Mouse (Mus musculus) MEL (cell line): Measurements from ENCODE around the gene Catsperz. TPM values are rescaled to one million over a fixed set of nuclear protein-coding genes. Genes with fewer than 3 reads are reported as not detected.

Source experiments
- DNase-seq: peaks from one replicate; pipeline ENCODE4 v3.0.0; 2011; ENCODE audit warnings: low read depth, low spot score
- H3K27ac ChIP-seq: 2 replicates; pipeline ENCODE4 v1.5.1; 2012; ENCODE audit warnings: low read depth, mild to moderate bottlenecking, control low read depth, low read length, moderate library complexity; ENCODE audit not compliant: control insufficient read depth
- H3K27me3 ChIP-seq, 2 experiments: fragments of 150-350 bp in 1 of 2; sonication (generic) in 1 of 2; 2 replicates each; pipeline ENCODE4 v1.6.1; 2012; ENCODE audit warnings: low read length in 2 of 2, mild to moderate bottlenecking in 2 of 2, improper control_type of control experiment in 1 of 2, moderate library complexity in 1 of 2; ENCODE audit not compliant: insufficient read depth in 2 of 2, control insufficient read depth in 1 of 2
- H3K36me3 ChIP-seq, 2 experiments: 2 replicates each; pipeline ENCODE4 v1.6.1; 2012 to 2014; ENCODE audit warnings: low read length in 2 of 2, improper control_type of control experiment in 1 of 2, inconsistent platforms in 1 of 2, mild to moderate bottlenecking in 1 of 2; ENCODE audit not compliant: insufficient read depth in 2 of 2, control insufficient read depth in 1 of 2
- H3K4me1 ChIP-seq, 2 experiments: fragments of 150-350 bp in 1 of 2; sonication (generic) in 1 of 2; 2 replicates each; pipeline ENCODE4 v1.6.1; 2012; ENCODE audit warnings: low read length in 2 of 2, improper control_type of control experiment in 1 of 2, mild to moderate bottlenecking in 1 of 2; ENCODE audit not compliant: insufficient read depth in 2 of 2, control insufficient read depth in 1 of 2
- H3K4me3 ChIP-seq, 2 experiments: fragments of 150-350 bp in 1 of 2; sonication (generic) in 1 of 2; 2 replicates each; pipeline ENCODE4 v1.5.1; 2012; ENCODE audit warnings: low read depth in 2 of 2, low read length in 2 of 2, mild to moderate bottlenecking in 2 of 2, moderate library complexity in 2 of 2, control low read depth in 1 of 2, improper control_type of control experiment in 1 of 2; ENCODE audit not compliant: control insufficient read depth in 1 of 2, insufficient read depth in 1 of 2
- H3K79me2 ChIP-seq: 2 replicates; pipeline ENCODE4 v1.6.1; 2012; ENCODE audit warnings: mild to moderate bottlenecking, low read length, moderate library complexity; ENCODE audit not compliant: control insufficient read depth, poor library complexity, insufficient read depth
- H3K9ac ChIP-seq: 2 replicates; pipeline ENCODE4 v1.6.1; 2012; ENCODE audit warnings: low read depth, mild to moderate bottlenecking, control low read depth, low read length, moderate library complexity; ENCODE audit not compliant: control insufficient read depth, poor library complexity, severe bottlenecking
- H3K9me3 ChIP-seq: fragments of 150-350 bp; sonication (generic); replicated peaks from 2 replicates; pipeline ENCODE4 v1.6.1; 2012; ENCODE audit warnings: mild to moderate bottlenecking, low read length, improper control_type of control experiment, moderate library complexity; ENCODE audit not compliant: insufficient read depth
- CTCF ChIP-seq, 3 experiments: IDR thresholded peaks in 2 of 3; conservative IDR thresholded peaks in 1 of 3; 2 replicates each; pipeline ENCODE4 v1.5.1; 2011 to 2012; ENCODE audit warnings: low read length in 3 of 3, low read depth in 2 of 3, mild to moderate bottlenecking in 2 of 3, improper control_type of control experiment in 1 of 3, inconsistent platforms in 1 of 3, mixed read lengths in 1 of 3, moderate library complexity in 1 of 3; ENCODE audit not compliant: control insufficient read depth in 1 of 3, insufficient read depth in 1 of 3, poor library complexity in 1 of 3, severe bottlenecking in 1 of 3
- ELF1 ChIP-seq: IDR thresholded peaks from 2 replicates; pipeline ENCODE4 v1.6.1; 2014; ENCODE audit warnings: low read depth, mild to moderate bottlenecking, inconsistent platforms, low read length, improper control_type of control experiment, moderate library complexity
- GATA1 ChIP-seq: IDR thresholded peaks from 2 replicates; pipeline ENCODE4 v1.6.1; 2011; ENCODE audit warnings: low read depth, low read length, improper control_type of control experiment
- MAX ChIP-seq: IDR thresholded peaks from 2 replicates; pipeline ENCODE4 v1.6.1; 2011; ENCODE audit warnings: low read length, improper control_type of control experiment
- MAZ ChIP-seq: IDR thresholded peaks from 2 replicates; pipeline ENCODE4 v1.6.1; 2012; ENCODE audit warnings: low read depth, mild to moderate bottlenecking, inconsistent platforms, low read length, improper control_type of control experiment
- NRF1 ChIP-seq: IDR thresholded peaks from 2 replicates; pipeline ENCODE4 v1.6.1; 2014; ENCODE audit warnings: low read depth, mild to moderate bottlenecking, inconsistent platforms, low read length, improper control_type of control experiment, moderate library complexity; ENCODE audit not compliant: poor library complexity, insufficient read depth, severe bottlenecking
- POLR2A ChIP-seq, 2 experiments: IDR thresholded peaks; 2 replicates each; pipeline ENCODE4 v1.6.1; 2011 to 2012; ENCODE audit warnings: low read length in 2 of 2, mild to moderate bottlenecking in 2 of 2, control low read depth in 1 of 2, improper control_type of control experiment in 1 of 2, low read depth in 1 of 2, moderate library complexity in 1 of 2; ENCODE audit not compliant: control insufficient read depth in 1 of 2, insufficient read depth in 1 of 2, poor library complexity in 1 of 2
- POLR2AphosphoS2 ChIP-seq: IDR thresholded peaks from 2 replicates; pipeline ENCODE4 v1.6.1; 2011; ENCODE audit warnings: low read length, improper control_type of control experiment
- UBTF ChIP-seq: IDR thresholded peaks from 2 replicates; pipeline ENCODE4 v1.6.1; 2012; ENCODE audit warnings: low read depth, mild to moderate bottlenecking, inconsistent platforms, low read length, improper control_type of control experiment, moderate library complexity, borderline replicate concordance; ENCODE audit not compliant: insufficient read depth
- polyA plus RNA-seq, 2 experiments: library from polyadenylated mRNA; stranded (reverse) in 1 of 2; unstranded in 1 of 2; fragments of >175 nt in 1 of 2; fragments of >200 nt in 1 of 2; gene quantifications; 2 replicates each; pipeline versions ENCODE4 v1.2.1 to v1.2.4; 2012; ENCODE audit warnings: low replicate concordance in 2 of 2, low read depth in 1 of 2; ENCODE audit not compliant: insufficient read length in 2 of 2, insufficient read depth in 1 of 2, missing spikeins in 1 of 2
- total RNA-seq: library from RNA; depleted of rRNA; stranded (reverse); fragments of 300-350 nt; gene quantifications from 2 replicates; pipeline ENCODE4 v1.2.3, GENCODE M21; 2012

Catsperz gene
- total and polyA plus RNA-seq, 3 experiments: 0.65 to 2.4 TPM; not detected in 1

DNA sequence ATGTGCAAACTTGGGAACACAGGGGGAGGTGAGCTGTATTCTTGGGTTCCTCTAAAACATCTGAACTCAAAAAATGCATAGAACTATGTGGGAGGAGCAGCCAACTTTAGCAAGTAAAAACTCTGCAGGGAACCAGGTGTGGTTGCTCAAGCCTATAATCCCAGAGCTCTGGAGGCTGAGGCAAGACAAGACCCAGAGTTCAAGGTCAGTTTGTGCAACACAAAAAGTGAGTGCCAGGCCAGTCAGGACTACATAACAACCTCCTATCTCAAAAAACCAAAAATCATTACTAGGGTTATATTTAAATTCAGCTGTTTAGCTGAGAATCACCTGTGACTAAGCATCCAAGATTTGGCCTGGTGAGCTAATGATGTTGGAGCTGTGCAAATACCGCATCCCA, 6.8 kb upstream of the Catsperz start:
- no peaks in the 10 kb centered on the region for H3K9me3 ChIP-seq
- H3K4me3 ChIP-seq: no peak overlapping the region
- H3K79me2 ChIP-seq: no peaks in the 10 kb centered on the region
- H3K36me3 ChIP-seq: no peaks in the 10 kb centered on the region
- no peaks in the 10 kb centered on the region for H3K4me1 ChIP-seq
- H3K9ac ChIP-seq: no peak overlapping the region
- DNase-seq: no peak
- no peak overlapping the region for H3K27ac ChIP-seq
- no peak for TF ChIP-seq POLR2AphosphoS2
- TF ChIP-seq NRF1: no peak
- TF ChIP-seq, all 39 proteins: peak for 0
- no peaks in the 10 kb centered on the region for H3K27me3 ChIP-seq

GRCm38 (mm10) chr19:6931002-6931401, 5.8 kb upstream of the Catsperz start:
- no peak overlapping the region for H3K4me3 ChIP-seq
- no peak overlapping the region for H3K27ac ChIP-seq
- H3K36me3 ChIP-seq: no peaks in the 10 kb centered on the region
- DNase-seq: no peak
- no peaks in the 10 kb centered on the region for H3K79me2 ChIP-seq
- H3K9me3 ChIP-seq: no peaks in the 10 kb centered on the region
- no peak overlapping the region for H3K9ac ChIP-seq
- TF ChIP-seq MAX (no peak), MAZ (no peak), POLR2A (IDR thresholded peaks at IDR 0.05; ENCODE audit: control insufficient read depth in 1 of 2, insufficient read depth in 1 of 2, low read depth in 1 of 2, low read length in 2 of 2, poor library complexity in 1 of 2) (no peak), NRF1 (no peak)
- no peaks in the 10 kb centered on the region for H3K27me3 ChIP-seq
- no peaks in the 10 kb centered on the region for H3K4me1 ChIP-seq

GRCm38 (mm10) chr19:6928080-6928479, 2.9 kb upstream of the Catsperz start:
- 0 out of 4 replicates have a peak, but pooled peaks cover 0 to 3% of the 10 kb centered on the region in 2 experiments for H3K4me1 ChIP-seq
- no peaks in the 10 kb centered on the region for H3K27me3 ChIP-seq
- no peak for DNase-seq
- TF ChIP-seq CTCF (IDR thresholded peaks at IDR 0.05 in 2 of 3, conservative IDR thresholded peaks at IDR 0.05 in 1 of 3; ENCODE audit: control insufficient read depth in 1 of 3, insufficient read depth in 1 of 3, low read depth in 2 of 3, low read length in 3 of 3, poor library complexity in 1 of 3, severe bottlenecking in 1 of 3) (no peak), ELF1 (no peak), GATA1 (no peak), UBTF (no peak), NRF1 (no peak)
- no peaks in the 10 kb centered on the region for H3K9me3 ChIP-seq
- H3K36me3 ChIP-seq: no peaks in the 10 kb centered on the region
- no peak overlapping the region for H3K9ac ChIP-seq
- no peak overlapping the region for H3K27ac ChIP-seq
- no peaks in the 10 kb centered on the region for H3K79me2 ChIP-seq
- H3K4me3 ChIP-seq: no peak overlapping the region
